Mouse (Mus musculus) c-Kit-positive CD71-positive TER-119-positive erythroid progenitor cells, embryonic 14.5 days (primary cell): ENCODE measurements around the gene AC109138.7.

ENCODE experiments used
- DNase-seq: peaks from one replicate; pipeline ENCODE4 v3.0.0-alpha.2; 2013; ENCODE audit warnings: low spot score

The AC109138.7 gene

GRCm38 (mm10) chr19:4193129-4193528, 21.0 kb upstream of the AC109138.7 start:
- DNase-seq, result no peak

DNA sequence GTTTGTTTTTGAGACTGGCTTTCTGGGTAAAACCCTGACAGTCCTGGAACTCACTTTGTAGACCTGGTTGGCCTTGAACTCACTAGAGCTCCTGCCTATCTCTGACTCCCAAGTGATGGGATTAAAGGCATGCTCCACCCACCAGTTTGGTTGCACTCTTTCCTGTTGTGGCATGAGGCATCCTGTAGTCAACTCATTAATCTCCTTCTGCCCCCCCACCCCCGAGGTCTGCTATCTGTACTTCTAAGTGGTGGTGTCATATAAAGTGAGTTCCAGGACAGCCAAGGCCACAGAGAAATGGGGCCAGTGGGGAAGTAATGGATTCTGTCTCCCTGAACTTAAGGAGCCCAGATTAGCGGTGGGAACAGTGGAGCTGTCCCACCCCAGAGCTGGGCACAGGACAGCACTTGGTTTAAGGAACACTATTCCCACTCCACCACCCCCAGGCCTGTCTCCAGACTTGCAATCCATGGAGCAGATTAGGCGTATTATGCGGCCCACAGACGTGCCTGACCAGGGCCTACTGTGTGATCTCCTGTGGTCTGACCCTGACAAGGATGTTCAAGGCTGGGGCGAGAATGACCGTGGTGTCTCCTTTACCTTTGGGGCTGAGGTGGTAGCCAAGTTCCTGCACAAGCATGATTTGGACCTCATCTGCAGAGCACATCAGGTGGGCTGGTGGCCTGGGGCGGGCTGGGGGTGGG, 20.0 kb upstream of the AC109138.7 start:
- DNase-seq, result no peak

DNA sequence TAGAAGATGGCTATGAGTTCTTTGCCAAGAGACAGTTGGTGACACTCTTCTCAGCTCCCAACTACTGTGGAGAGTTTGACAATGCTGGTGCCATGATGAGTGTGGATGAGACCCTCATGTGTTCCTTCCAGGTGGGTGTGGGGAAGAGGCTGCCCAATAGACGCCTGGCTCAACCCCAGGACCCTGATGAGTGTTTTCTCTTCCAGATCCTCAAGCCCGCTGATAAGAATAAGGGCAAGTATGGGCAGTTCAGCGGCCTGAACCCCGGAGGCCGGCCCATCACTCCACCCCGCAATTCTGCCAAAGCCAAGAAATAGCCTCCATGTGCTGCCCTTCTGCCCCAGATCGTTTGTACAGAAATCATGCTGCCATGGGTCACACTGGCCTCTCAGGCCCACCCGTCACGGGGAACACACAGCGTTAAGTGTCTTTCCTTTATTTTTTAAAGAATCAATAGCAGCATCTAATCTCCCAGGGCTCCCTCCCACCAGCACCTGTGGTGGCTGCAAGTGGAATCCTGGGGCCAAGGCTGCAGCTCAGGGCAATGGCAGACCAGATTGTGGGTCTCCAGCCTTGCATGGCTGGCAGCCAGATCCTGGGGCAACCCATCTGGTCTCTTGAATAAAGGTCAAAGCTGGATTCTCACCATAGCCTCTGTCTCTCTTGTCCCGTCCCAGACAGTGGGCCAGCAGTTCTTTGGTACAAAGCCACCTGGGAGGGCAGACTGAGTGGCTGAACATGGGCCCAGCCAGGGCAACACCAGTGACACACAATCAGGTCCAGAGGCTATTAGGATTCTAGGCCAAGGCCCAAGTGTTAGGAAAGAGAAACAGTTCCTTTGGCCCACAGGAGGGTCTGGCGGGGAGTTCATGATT, 19.1 kb upstream of the AC109138.7 start:
- DNase-seq, result no peak

GRCm38 (mm10) chr19:4196048-4196447, 18.1 kb upstream of the AC109138.7 start:
- DNase-seq, result no peak

DNA sequence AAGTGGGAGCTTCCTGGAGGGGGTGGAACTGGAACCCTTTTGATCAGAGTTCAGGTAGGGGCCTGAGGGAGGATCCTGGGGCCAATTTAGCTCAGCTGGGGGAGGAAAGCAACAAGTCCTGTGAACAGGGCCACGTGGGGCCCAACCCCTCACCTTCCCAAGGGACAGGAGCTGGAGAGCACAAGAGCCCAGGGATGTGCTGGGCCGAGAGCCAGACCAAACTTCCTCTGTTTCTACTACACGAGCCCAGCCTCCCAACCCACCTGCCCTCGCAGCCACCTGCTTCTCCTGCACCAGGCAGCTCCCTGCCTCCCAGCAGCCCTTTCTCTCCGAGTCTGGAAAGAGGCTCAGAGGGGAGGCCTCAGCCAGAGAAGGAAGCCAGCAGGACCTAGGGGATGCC, 17.6 kb upstream of the AC109138.7 start:
- DNase-seq, result no peak

DNA sequence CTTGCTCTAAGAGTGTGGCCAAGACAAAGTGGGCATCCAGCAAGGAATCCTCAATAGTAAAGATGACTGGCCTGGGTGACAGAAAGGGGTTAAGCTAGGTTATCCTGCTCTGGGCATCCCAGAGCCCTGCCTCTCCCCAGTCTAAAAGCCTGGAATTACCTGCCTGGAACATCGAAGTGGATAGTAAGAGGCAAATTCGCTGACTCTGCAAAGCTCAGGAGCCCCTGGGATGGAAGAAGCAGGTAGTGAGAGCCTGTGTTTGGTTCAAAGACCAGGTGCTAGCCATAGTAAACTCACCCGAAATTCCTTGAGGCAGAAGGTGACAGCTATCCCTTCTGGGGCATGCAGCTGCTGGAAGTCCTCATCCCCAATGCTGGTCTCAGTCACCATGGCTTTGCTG, 17.0 kb upstream of the AC109138.7 start:
- no peak for DNase-seq

- DNase-seq, result peak; percentile 99
Measured at GRCm38 (mm10) chr19:4201291-4201909, 12.8 kb upstream of the AC109138.7 start, which contains the start of gene Rad9a. TSS of gene Rad9a (minus strand) at chr19:4201662.

GRCm38 (mm10) chr19:4202149-4202548, 12.0 kb upstream of the AC109138.7 start:
- no peak for DNase-seq

DNA sequence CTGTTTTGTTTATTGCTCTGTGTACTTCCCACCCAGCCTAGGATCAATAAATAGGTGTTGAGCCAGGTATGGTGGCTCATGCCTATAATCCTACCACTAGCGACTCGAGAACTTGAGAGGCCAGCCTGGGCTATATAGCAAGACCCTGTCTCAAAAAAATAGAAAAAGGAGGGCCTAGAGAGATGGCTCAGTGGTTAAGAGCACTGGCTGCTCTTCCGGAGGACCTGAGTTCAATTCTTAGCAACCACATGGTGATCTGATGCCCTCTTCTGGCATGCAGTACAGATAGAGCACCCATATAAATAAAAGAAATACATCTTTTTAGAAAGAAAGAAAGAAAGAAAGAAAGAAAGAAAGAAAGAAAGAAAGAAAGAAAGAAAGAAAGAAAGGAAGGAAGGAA, 11.0 kb upstream of the AC109138.7 start:
- DNase-seq, result no peak

- DNase-seq, result no peak
Measured at GRCm38 (mm10) chr19:4203604-4204326, 10.4 kb upstream of the AC109138.7 start.

- DNase-seq, result no peak
Measured at GRCm38 (mm10) chr19:4204889-4205288, 9.3 kb upstream of the AC109138.7 start.

- DNase-seq, result peak; percentile 52
Measured at GRCm38 (mm10) chr19:4206971-4207370, 7.2 kb upstream of the AC109138.7 start.

GRCm38 (mm10) chr19:4208563-4208962, 5.6 kb upstream of the AC109138.7 start:
- no peak for DNase-seq

GRCm38 (mm10) chr19:4211891-4212588, 2.1 kb upstream of the AC109138.7 start:
- no peak for DNase-seq

DNA sequence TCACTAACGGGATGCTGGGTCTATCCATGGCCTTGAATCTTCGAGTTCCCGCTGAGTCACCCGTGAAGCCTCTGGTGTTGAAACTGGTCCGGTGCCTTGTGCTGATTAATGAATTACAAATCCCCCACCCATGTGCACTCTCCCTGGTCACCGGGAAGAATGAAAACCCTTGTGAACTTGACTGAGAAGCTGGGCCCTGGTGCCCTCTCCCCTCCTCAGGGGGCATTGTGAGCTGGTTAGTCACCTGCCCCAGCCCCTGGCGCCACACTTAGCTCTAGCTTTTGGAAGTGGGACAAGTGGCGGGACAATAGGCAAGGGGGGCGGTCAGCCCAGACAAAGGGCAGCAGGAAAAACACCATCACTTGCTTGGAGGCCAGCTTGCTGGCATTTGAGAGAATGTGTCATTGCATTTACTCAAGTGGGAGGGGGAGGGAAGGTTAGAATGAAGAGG, 608 bp upstream of the AC109138.7 start:
- DNase-seq, result no peak

DNA sequence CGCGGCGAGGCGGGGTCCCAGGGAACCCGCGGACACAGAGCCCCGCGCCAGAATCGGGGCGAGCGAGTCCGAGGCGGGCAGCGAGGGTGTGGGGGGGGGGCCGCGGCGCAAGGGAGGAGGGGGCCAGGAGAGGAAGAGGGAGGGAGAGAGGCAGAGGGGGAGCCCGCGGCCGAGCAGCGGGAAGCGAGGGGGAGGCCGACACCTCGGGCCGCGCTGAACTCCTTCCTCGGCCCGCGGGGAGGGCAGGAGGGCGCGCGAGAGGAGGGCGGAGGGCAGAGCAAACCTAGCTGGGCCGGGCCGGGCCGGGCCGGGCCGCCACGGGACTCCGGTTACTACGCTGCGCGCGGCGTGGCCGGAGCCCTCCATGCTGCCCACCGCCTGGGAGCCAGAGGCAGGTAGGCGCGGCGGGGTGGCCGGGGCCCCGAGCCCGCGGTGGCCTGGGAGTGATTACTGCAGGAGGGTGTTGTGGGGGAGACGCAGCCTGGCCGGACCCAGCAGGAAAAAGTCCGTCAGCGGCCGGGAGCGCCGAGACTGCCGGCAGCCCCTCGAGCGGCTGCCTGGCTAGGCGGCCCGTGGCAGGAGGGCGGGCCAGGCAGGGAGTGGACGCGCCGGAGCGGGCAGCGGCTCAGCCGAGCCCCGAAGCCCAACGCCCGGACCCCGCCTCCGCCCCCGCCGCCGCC, 754 bp downstream of the AC109138.7 start:
- DNase-seq, result no peak

GRCm38 (mm10) chr19:4215451-4215840, 1.3 kb downstream of the AC109138.7 start:
- DNase-seq, result no peak

- DNase-seq, result no peak
Measured at GRCm38 (mm10) chr19:4216041-4216685, 2.0 kb downstream of the AC109138.7 start.

DNA sequence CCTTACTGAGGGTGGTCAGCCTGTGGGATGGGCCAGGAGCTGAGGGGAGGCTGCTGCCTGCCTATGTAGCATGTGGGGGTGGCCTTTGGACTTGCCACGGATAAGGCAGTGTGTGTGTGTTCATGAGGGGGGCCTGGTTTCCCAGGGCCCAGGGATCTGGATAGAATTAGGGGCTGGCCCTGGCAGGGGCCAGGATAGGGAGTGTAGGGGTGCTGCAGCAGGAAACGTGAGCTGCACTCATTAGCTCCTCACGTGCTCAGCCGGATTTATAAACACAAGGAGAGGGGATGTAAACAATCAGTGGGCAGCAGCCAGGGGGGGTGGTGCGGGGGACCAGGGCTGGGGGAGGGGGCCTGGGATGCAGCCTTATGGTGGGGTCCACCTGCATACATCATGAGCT, 3.0 kb downstream of the AC109138.7 start:
- DNase-seq, result no peak

DNA sequence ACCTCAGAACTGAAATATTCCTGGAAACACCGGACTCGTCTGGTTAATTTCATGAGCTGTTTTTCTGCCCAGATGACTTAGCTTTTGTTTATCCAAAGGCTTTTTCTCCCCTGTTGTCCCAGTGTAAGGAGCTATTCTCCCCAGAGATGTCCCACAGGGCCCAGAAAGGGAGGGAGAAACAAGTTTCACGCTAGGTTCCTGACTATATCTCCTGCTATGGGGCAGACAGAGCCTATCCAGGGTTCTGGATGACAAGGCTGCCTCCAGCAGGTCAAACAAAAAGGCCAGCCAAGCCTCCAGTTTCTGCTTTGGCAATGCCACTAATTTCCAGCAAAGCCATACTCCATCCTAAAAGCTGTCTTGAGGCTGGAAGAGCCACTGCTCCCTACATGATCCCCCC, 3.7 kb downstream of the AC109138.7 start:
- no peak for DNase-seq
